Mouse (Mus musculus): ENCODE measurements at regions not wholly inside any gene's neighbourhood (a gene's known extent, or its start where the extent isn't known, plus 50 kb on each side); places are given as distances from the start of the nearest gene placed in this dataset.
A peak's percentile ranks its signal among the peaks of the same experiment; 100 is the strongest.

DNA sequence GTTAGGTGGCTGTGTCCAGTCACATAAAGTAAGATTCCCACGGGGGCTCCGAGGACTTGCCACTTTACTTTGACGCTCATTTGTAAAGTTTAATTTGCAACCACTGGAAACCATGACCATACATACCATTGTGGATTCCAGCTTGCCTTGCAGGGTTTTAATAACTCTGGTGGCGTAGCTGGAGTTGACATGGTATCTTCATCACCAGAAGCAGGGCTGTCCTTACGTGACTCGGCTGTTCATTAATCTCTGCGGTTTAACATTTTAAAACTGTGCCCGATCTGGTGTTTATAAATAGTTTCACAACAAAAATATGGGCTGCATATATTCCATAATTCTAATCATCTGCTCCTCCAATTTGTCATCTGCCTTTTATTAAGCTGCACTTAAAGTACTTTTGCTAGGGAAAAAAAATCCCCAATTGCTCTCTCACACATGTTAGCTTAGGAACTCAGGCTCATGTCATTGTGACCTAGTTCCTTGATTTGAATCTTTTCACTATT lies 159.1 kb downstream of the Ndfip2 start:
- no peak for DNase-seq (ENCODE audit: low spot score)

DNA sequence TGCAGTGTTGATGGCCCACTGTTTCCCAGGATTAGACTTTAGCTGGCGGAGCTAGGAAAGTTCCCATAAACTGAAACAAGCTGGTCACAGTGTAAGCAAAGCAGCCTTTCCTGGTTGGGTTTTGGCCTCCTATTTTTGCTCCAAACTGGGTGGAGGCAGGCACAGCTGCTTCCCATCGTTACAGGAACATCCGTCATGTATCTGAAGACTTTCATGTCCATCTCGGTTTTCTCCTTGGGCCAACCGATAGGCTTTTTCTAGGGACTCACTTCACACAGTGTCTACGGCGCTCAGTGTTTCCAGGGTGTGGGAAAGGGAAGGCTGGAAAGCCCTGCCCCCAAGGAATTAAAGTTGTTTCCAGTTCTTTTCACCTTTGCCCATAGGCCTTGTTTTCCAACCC lies 158.6 kb downstream of the Ndfip2 start:
- DNase-seq (ENCODE audit: low spot score), result no peak

DNA sequence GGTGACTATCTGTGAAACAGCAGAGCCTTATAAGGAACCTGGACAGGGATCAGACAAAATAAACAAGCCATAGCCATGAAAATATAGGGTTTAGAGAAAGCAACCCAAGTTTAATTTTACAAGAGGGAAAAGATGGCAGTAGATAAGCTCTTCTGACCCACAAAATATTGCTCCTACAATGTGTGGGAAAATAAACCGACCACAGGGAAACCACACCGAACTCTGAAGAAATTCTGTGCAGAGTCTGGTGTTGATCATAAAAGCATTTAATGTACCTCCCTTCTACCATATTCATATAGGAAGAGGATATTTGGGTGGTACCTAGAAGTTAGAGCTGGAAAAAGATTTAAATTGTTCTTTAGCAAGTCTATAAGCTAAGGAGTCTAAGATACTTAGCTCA lies 146.3 kb downstream of the Ndfip2 start:
- no peak for DNase-seq (ENCODE audit: low spot score)

DNA sequence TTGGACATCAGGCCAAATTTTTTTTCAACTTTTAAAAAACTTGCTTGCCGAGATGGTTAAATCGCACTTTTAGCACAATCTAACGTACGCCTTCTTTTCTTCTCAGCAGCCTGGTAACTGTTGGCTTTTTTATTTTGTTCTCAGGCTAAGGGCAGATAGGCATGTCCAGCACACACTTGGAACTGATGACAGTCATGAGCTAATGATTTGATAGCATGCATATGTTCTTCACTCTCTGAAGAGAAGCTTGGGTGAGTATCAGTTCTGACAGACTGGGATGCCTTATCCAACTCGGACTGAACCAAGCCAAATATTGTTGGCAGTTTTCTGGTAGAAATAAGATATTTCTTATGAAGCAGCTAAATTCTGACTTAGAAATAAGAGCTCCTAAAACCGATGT lies 145.9 kb downstream of the Ndfip2 start:
- DNase-seq (ENCODE audit: low spot score), result no peak

DNA sequence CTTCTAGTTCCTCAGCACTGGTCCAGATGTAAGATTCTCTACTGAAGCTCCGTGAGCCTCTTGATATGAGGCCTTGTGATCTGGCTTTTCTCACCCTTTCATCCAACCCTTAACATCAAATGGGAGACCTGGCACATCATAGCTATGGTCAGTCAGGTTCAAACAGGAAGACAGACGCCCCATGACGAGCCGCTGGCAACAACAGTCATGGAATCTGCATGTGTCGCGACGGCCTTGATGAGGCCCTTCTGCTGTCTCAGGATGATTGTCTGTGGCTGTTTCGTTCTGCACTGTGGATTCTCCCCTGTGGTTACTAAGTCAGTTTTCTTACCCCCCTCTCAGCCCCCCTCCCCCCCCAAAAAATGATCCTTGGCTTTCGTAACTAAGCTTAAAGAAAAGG lies 144.9 kb downstream of the Ndfip2 start:
- no peak for DNase-seq (ENCODE audit: low spot score)

DNA sequence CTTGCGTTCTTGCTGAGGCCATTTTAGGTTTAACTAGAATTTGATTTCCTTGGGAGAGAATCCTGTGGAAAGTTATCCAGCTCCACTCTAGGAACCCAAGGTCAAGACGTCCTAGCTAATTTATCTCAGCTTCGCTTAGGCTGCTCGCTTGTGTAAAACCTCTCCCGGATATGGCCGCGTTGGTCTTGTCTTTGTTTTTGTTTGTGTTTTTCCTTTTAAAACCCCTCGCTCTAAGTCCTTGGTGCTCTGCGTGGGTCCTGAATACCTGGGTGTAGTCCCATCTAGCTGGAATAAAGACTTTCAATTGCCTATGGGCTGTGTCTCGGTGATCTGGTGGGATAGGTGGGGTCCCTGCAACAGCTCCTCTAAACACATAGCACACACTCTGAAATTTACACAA lies 144.2 kb downstream of the Ndfip2 start:
- no peak for DNase-seq (ENCODE audit: low spot score)

DNA sequence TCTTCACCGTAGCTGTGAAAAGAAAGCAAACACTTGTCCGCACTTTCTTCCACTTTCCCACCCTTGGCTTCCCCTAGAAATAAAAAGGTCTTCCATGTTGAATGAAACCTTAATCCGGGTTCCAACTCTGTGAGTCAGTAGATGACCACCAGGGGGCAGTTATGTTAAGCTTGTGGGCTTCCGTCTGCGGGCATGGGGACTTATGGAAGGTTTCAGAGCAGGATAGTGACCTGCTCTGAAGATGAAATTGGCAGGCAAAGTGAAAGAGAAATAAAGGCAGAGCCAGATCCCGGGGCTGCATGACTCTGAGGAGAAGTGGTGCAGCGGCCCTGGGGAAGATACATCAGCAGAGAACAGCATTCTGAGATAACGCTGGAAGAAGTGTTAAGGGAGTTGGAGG lies 139.1 kb downstream of the Ndfip2 start:
- peak; percentile 46 for DNase-seq (ENCODE audit: low spot score)

DNA sequence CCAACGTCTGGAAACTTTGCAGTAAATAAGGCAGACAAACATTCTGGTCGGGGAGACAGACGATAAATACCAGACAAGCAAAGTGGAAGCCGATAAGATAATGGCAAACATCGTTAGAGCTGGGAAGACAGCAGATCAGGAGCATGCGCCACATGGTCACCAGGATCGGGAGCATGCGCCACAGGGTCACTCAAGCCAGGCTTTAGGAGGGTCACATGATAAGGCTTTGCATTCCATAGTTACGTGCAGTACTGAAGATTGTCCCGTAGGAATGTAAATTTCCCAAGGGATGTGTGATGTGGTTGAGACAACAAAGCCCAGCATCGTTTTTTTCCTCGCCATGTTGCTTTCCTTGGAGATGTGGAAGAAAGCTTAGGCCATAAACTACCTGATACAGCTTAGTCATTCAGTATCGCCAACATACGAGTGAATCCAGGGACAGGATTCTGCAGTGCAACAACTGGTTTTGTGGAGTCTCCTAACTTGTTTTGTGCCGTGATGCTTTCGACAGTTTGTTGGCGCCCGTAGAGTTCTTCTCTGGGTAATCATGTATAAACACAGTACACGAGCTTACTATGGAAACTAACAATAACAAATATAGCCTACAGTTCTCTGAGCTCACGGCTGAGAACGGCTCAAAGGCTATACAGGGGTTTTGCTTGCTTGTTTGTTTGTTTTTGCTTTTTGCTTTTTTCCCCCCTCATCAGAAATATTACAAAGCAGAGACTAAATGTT lies 133.9 kb downstream of the Ndfip2 start:
- DNase-seq (ENCODE audit: low spot score), result no peak

DNA sequence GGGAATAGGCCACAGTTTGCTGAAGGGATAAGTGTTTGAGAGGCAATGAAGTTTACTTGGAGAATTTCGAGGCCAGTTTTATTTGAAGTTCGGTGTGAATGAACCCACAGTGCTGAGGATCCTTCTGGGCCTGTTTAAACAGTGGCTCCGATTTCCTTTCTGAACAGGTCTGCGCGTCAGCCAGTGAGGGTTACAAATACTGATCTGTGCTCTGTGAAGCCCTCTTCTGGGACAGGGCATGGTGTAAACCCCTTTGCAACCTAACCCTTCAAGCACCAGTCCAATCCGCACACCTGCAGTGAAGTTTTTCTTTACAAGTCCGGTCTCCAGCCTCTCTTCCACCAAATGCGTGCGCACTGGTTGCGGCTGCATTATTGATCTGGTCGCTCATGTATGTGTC lies 133.1 kb downstream of the Ndfip2 start:
- no peak for DNase-seq (ENCODE audit: low spot score)

DNA sequence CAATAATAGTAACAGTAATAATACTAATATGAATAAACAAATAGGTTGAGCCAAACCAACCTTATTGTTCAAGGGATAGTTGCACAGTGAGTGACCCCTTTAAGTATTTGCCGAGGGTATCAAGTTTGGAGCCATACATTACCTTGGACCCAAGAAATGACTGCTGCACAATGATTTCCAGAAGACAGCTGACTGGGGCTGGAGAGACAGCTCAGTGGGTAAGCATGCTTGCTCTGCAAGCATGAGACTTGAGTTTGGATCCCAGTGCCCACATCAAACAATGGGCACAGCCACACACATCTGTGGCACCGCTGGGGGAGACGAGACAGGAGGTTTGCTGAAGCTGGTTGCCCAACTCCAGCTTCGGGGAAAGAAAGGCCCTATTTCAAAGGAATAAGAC lies 126.7 kb downstream of the Ndfip2 start:
- no peak for DNase-seq (ENCODE audit: low spot score)

DNA sequence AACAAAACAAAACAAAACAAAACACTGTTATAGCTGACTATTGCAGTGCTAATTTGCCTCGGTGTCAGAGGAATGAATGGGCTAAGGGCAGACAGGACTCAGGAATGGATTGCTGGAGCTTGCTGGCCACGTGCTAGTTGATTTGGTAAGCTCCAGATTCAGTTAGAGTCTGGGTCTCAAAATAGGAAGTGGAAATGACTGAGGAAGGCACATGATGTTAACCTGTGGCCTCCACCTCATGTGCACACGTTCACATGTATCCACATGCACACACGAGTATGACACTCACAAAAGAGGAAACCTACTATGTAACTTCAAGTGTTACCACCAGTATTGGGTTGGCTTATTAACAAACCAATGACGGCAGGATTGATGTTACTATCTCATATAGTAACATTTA lies 125.0 kb downstream of the Ndfip2 start:
- DNase-seq (ENCODE audit: low spot score), result no peak

DNA sequence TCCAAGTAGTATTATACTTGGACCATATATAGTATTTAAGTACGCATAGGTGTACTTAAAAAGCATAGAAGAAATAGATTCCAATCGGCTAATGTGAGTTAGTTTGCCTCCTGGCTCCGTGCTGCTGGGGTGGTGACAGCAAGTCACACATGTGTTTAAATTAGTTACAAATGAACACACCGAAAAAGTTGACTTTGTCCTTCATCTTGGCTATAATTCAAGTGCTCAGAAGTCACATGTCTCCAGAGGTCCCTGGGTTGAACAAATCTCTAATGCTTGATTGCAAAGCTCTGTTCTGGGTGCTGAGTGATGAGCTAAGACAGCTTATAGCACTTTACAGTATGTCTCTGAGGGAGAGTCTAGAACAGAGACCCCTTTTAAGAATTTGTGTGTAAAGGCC lies 121.7 kb downstream of the Ndfip2 start:
- no peak for DNase-seq (ENCODE audit: low spot score)

DNA sequence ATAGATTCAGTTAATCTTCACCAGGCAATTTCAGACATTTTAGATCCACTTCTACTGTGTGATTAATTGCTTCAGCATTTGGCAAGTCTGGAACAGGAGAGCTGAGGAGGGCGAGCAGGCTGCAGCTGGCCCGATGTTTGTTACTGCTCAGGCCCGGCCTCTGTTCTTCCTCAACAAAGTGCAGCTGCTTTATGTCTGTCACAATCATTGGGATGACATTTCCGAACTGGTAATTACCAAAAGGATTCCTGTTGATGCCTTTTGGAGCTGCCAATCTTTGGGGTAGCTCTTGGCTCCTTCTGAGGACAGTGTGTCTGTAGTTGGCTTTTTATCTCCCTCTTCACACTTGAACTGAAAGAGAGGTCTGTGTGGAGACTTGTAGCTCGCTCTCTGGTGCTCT lies 119.4 kb downstream of the Ndfip2 start:
- peak; percentile 40 for DNase-seq (ENCODE audit: low spot score)

DNA sequence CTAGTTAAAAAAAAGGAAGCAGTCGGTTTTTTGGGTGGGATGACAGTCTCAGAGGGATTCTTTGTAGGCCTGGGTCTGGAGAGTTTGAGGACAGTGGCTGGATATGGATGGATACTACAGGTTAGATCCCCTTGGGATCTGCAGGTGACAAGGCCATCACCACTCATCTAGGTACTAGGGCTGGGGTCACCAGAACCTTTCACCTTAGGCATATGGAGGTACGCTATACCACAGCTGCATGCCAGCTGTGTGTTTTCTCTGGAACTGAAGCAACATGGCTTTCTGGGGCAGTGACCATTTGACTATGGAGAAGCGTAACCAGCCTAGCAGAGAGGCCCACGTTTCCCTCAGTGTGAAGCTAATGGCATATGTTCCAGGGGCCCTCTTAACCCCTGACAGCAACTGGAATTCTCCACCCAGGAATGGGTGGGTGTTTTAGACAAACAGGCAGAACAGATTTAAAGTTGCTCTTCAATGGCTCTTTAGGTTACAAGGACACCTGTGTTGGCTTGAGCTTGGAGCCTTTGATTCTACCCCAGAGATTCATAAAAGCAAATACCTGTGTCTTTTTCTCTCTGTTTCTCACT lies 118.8 kb downstream of the Ndfip2 start:
- DNase-seq (ENCODE audit: low spot score), result no peak

DNA sequence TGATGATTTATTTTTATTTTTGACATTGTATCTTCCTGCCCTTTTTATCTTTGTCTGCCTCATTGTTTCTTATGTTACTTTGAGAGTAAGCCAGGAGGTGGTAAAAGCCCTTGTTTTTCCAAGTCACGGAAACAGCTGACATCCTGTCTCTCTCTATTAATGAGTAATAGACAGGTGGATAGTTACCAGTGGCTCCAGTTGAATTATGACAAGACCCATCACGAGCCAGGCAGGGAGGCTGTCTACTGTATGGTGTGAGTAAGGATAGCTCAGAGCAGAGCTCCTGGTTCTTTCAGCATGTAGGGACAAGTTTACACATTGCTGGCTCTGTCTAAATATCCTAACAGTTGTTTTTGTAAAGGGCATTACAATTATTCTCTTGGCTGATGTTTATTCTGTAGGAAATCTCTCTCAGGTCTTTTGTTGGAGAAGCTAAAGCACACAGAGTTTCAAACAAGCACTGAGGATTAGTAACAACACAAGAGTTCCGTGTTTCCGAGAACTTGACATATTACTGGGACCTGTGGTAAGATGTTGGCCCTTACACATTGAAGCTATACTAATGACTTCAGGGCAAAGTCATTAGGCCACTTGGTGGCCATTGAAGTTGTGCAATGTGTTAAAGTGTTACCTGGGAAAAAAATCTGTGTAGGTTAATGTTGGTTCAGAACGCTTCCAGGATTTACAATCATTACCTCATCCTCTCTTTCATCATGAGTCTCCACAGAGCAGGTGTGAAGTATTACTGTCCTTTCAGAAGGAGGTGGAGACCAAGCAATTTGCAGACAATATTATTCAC lies 111.5 kb downstream of the Ndfip2 start:
- DNase-seq (ENCODE audit: low spot score), result peak; percentile 43

DNA sequence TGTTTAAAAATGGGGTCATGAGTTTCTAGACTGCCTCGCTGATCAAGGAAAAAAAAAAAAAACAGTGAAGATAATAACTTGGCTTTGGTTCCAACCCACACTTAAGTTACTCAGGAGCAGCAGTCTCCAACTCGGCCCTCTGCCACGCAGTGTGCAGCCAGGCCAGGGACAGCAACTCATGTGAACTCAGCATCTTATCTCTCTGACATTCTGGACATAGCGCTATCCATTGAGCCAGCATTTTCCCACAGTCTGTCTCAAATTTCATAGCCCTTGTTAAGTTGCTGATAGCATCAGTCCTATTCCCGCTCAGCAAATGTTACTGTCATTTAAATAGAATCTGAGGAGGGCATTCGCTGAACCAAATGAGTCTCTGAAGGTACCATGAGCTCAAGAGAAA lies 102.2 kb downstream of the Ndfip2 start:
- DNase-seq (ENCODE audit: low spot score), result no peak

DNA sequence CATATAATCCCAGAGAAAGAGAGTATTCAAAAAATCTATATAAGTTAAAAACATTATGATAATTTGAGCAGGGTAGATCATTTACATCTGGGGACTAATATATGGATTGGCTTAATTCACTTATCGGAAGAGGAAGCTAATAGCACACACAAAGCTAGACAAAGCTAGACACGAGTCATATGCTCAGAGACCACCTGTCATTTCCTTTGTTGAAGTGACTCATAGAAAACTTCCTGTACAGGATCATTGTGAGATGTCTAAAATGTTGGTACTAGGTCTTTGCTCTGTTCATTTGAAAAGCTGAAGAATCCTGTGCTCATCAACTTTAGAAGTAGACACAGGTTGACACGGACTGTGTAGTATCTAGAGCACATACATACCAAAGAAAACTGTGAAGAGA lies 101.5 kb downstream of the Ndfip2 start:
- no peak for DNase-seq (ENCODE audit: low spot score)
